In genomic region chr4:108601870-108602269, GRCm38 (mm10) we compare ENCODE assay signal across 32 mouse cellular contexts. TPM values are rescaled to one million over a fixed set of nuclear protein-coding genes. Genes with fewer than 3 reads are reported as not detected.
"Had no signal": no experiment of that assay in that cellular context is flagged by ENCODE, and none has a peak within 500 bp of the region (broad histone marks: within the 10 kb centered on the region; RNA-seq: fewer than 3 reads in every experiment).

No protein-coding gene starts in this region.

- DNase-seq: left cerebral cortex, postnatal 4 days; liver; liver, embryonic 13.5 days; liver, postnatal 0 days; lung, adult 18-20 months; lung, adult 2 months; lung, embryonic 14.5 days; lung, postnatal 10 days; lung, postnatal 14 days; lung, postnatal 36 days; midbrain, embryonic 14.5 days had no signal

- H3K9ac ChIP-seq: limb, embryonic 12.5 days; limb, embryonic 13.5 days; limb, embryonic 15.5 days; liver, embryonic 12.5 days; liver, embryonic 13.5 days; liver, embryonic 14.5 days; liver, embryonic 15.5 days; liver, postnatal 0 days; lung, embryonic 14.5 days; lung, embryonic 15.5 days; midbrain, embryonic 12.5 days; midbrain, embryonic 13.5 days; midbrain, embryonic 15.5 days; neural tube, embryonic 12.5 days; neural tube, embryonic 13.5 days had no signal

- H3K4me1 ChIP-seq: limb, embryonic 12.5 days; limb, embryonic 13.5 days; limb, embryonic 15.5 days; liver, embryonic 12.5 days; liver, embryonic 13.5 days; liver, embryonic 15.5 days; lung, embryonic 15.5 days; midbrain, embryonic 10.5 days; midbrain, embryonic 12.5 days; midbrain, embryonic 13.5 days; midbrain, embryonic 15.5 days; neural tube, embryonic 12.5 days; neural tube, embryonic 13.5 days had no signal

- H3K27ac ChIP-seq: limb, embryonic 12.5 days; limb, embryonic 13.5 days; limb, embryonic 15.5 days; liver, embryonic 12.5 days; liver, embryonic 13.5 days; liver, embryonic 14.5 days; liver, embryonic 15.5 days; lung, embryonic 15.5 days; macrophage; midbrain, embryonic 10.5 days; midbrain, embryonic 12.5 days; midbrain, embryonic 13.5 days; midbrain, embryonic 15.5 days; neural tube, embryonic 12.5 days; neural tube, embryonic 13.5 days had no signal

- H3K9me3 ChIP-seq: limb, embryonic 15.5 days; liver, embryonic 12.5 days; liver, embryonic 13.5 days; liver, embryonic 15.5 days; lung, embryonic 15.5 days; megakaryocyte, embryonic 14.5 days; midbrain, embryonic 12.5 days; midbrain, embryonic 13.5 days; midbrain, embryonic 15.5 days; neural tube, embryonic 12.5 days; neural tube, embryonic 13.5 days had no signal

- ATAC-seq: liver, embryonic 12.5 days; liver, postnatal 0 days; lung, postnatal 0 days; midbrain, embryonic 13.5 days; midbrain, embryonic 15.5 days; midbrain, embryonic 16.5 days had no signal

- H3K27me3 ChIP-seq: limb, embryonic 12.5 days; limb, embryonic 13.5 days; limb, embryonic 15.5 days; liver, embryonic 12.5 days; liver, embryonic 13.5 days; liver, embryonic 15.5 days; lung, embryonic 15.5 days; megakaryocyte, embryonic 14.5 days; midbrain, embryonic 12.5 days; midbrain, embryonic 13.5 days; midbrain, embryonic 15.5 days; neural tube, embryonic 12.5 days; neural tube, embryonic 13.5 days had no signal

- H3K4me2 ChIP-seq: limb, embryonic 12.5 days; limb, embryonic 13.5 days; limb, embryonic 15.5 days; liver, embryonic 11.5 days; liver, embryonic 12.5 days; liver, embryonic 13.5 days; liver, embryonic 15.5 days; lung, embryonic 14.5 days; lung, embryonic 15.5 days; midbrain, embryonic 11.5 days; midbrain, embryonic 12.5 days; midbrain, embryonic 13.5 days; midbrain, embryonic 15.5 days; neural tube, embryonic 12.5 days; neural tube, embryonic 13.5 days had no signal

- H3K4me3 ChIP-seq: limb, embryonic 12.5 days; limb, embryonic 13.5 days; limb, embryonic 15.5 days; liver, embryonic 12.5 days; liver, embryonic 13.5 days; liver, embryonic 15.5 days; lung, embryonic 15.5 days; megakaryocyte, embryonic 14.5 days; midbrain, embryonic 10.5 days; midbrain, embryonic 12.5 days; midbrain, embryonic 13.5 days; midbrain, embryonic 15.5 days; myocyte; neural tube, embryonic 12.5 days; neural tube, embryonic 13.5 days had no signal

- H3K36me3 ChIP-seq: midbrain, embryonic 15.5 days had no signal

RNA-seq across cellular contexts. Expression of gene Orc1, which starts 22.6 kb away (rescaled TPM):
- polyA plus RNA-seq: liver, adult 2 months had no signal
